Mouse (Mus musculus) myocyte (in vitro differentiated cells): Measurements from ENCODE around the gene Rpl4. TPM values are rescaled to one million over a fixed set of nuclear protein-coding genes. Genes with fewer than 3 reads are reported as not detected.
A peak's percentile ranks its signal among the peaks of the same experiment; 100 is the strongest.
"Not testable (repeated sequence)": the region's sequence is repeated elsewhere in the genome, so short reads cannot be mapped to it uniquely, and the experiment has no call there.

Experiments
- H3K27me3 ChIP-seq: one replicate; pipeline ENCODE4 v1.6.1; 2011; ENCODE audit not compliant: control insufficient read depth, insufficient read depth, insufficient read length
- H3K36me3 ChIP-seq: one replicate; pipeline ENCODE4 v1.6.1; 2011; ENCODE audit not compliant: control insufficient read depth, insufficient read depth
- H3K4me2 ChIP-seq: one replicate; pipeline ENCODE4 v1.6.1; 2011; ENCODE audit warnings: low read depth, control low read depth
- H3K4me3 ChIP-seq: one replicate; pipeline ENCODE4 v1.5.1; 2011; ENCODE audit warnings: mild to moderate bottlenecking, control low read depth, moderate library complexity
- H3K79me2 ChIP-seq: one replicate; pipeline ENCODE4 v1.6.1; 2011; ENCODE audit not compliant: control insufficient read depth, insufficient read depth
- H3ac ChIP-seq: one replicate; pipeline ENCODE4 v1.6.1; 2011; ENCODE audit not compliant: control insufficient read depth, insufficient read length
- CEBPB ChIP-seq: IDR thresholded peaks from 2 replicates; pipeline ENCODE4 v1.6.1; 2011; ENCODE audit warnings: mild to moderate bottlenecking, moderate library complexity; ENCODE audit not compliant: poor library complexity, insufficient read depth, severe bottlenecking
- E2F4 ChIP-seq: IDR thresholded peaks from one replicate; pipeline ENCODE4 v1.6.1; 2011; ENCODE audit warnings: mild to moderate bottlenecking, control low read depth, moderate library complexity; ENCODE audit not compliant: insufficient read depth
- MAX ChIP-seq: IDR thresholded peaks from one replicate; pipeline ENCODE4 v1.6.1; 2011; ENCODE audit warnings: low read depth, mild to moderate bottlenecking, control low read depth
- MYOD1 ChIP-seq, 3 experiments: IDR thresholded peaks; one replicate each; pipeline ENCODE4 v1.6.1; 2011; ENCODE audit warnings: control low read depth in 2 of 3, low read depth in 2 of 3, mild to moderate bottlenecking in 2 of 3, moderate library complexity in 1 of 3; ENCODE audit not compliant: insufficient read length in 2 of 3, control insufficient read depth in 1 of 3
- MYOG ChIP-seq, 3 experiments: IDR thresholded peaks; one replicate each; pipeline ENCODE4 v1.6.1; 2011; ENCODE audit warnings: control low read depth in 2 of 3, low read depth in 2 of 3, mild to moderate bottlenecking in 2 of 3; ENCODE audit not compliant: insufficient read length in 2 of 3, control insufficient read depth in 1 of 3, insufficient read depth in 1 of 3
- POLR2A ChIP-seq: IDR thresholded peaks from one replicate; pipeline ENCODE4 v1.6.1; 2011; ENCODE audit warnings: low read depth, mild to moderate bottlenecking, control low read depth, moderate library complexity; ENCODE audit not compliant: insufficient read length
- POLR2AphosphoS2 ChIP-seq: IDR thresholded peaks from one replicate; pipeline ENCODE4 v1.6.1; 2011; ENCODE audit warnings: low read depth, control low read depth; ENCODE audit not compliant: insufficient read length
- REST ChIP-seq: IDR thresholded peaks from one replicate; pipeline ENCODE4 v1.6.1; 2011; ENCODE audit warnings: mild to moderate bottlenecking, control low read depth, moderate library complexity; ENCODE audit not compliant: insufficient read depth, insufficient read length
- SRF ChIP-seq: IDR thresholded peaks from one replicate; pipeline ENCODE4 v1.6.1; 2011; ENCODE audit warnings: low read depth; ENCODE audit not compliant: control insufficient read depth, insufficient read length
- TCF12 ChIP-seq: IDR thresholded peaks from one replicate; pipeline ENCODE4 v1.6.1; 2011; ENCODE audit warnings: mild to moderate bottlenecking, control low read depth; ENCODE audit not compliant: poor library complexity, insufficient read depth, severe bottlenecking
- TCF3 ChIP-seq: IDR thresholded peaks from one replicate; pipeline ENCODE4 v1.6.1; 2011; ENCODE audit warnings: low read depth, control low read depth; ENCODE audit not compliant: insufficient read length
- USF1 ChIP-seq: IDR thresholded peaks from one replicate; pipeline ENCODE4 v1.6.1; 2011; ENCODE audit warnings: low read depth, mild to moderate bottlenecking, control low read depth, moderate library complexity
- polyA plus RNA-seq: library from polyadenylated mRNA; unstranded; fragments of >200 nt; fragmentation: generic; extraction: Trizol; gene quantifications from one replicate; pipeline ENCODE4 v1.2.1, GENCODE M21; 2012; ENCODE audit warnings: missing spikeins

Gene Rpl4
- polyA plus RNA-seq: 1,028 TPM

- peaks cover 34% of the 10 kb centered on the region for H3K36me3 ChIP-seq
- peak within 1 kb of the TSS; percentile 92 for H3K4me2 ChIP-seq
- H3ac ChIP-seq: peak within 1 kb of the TSS; percentile 68
- TF ChIP-seq TCF12 (no peak), REST (peak; percentile 27), SRF (no peak), MYOD1 (IDR thresholded peaks at IDR 0.05; ENCODE audit: control insufficient read depth in 1 of 3, insufficient read length in 2 of 3, low read depth in 2 of 3) (no peak), POLR2A (peak; percentile 88), MYOG (IDR thresholded peaks at IDR 0.05; ENCODE audit: control insufficient read depth in 1 of 3, insufficient read depth in 1 of 3, insufficient read length in 2 of 3, low read depth in 2 of 3) (no peak), CEBPB (no peak), POLR2AphosphoS2 (peak; percentile 95), USF1 (no peak), E2F4 (peak; percentile 98)
- H3K27me3 ChIP-seq: no peaks in the 10 kb centered on the region
- H3K4me3 ChIP-seq: peak within 1 kb of the TSS; percentile 99
- H3K79me2 ChIP-seq: peaks cover 57% of the 10 kb centered on the region
Measured at GRCm38 (mm10) chr9:64172816-64173665, at the start of gene Rpl4, which contains the start of gene Zwilch. Gene Rpl4, plus strand, starts transcription at chr9:64173375. Gene Zwilch, minus strand, starts transcription at chr9:64173104.

- H3K36me3 ChIP-seq, H3K27me3 ChIP-seq, H3ac ChIP-seq, H3K79me2 ChIP-seq, H3K4me3 ChIP-seq: not testable (repeated sequence)
- peak overlapping the region; percentile 34 for H3K4me2 ChIP-seq
Measured at GRCm38 (mm10) chr9:64124846-64125245, 48.3 kb upstream of the Rpl4 start.

- Histone ChIP-seq H3K4me2 (peak overlapping the region; percentile 34), H3ac (no peak overlapping the region), H3K4me3 (no peak overlapping the region), H3K27me3 (no peaks in the 10 kb centered on the region), H3K36me3 (no peaks in the 10 kb centered on the region), H3K79me2 (no peaks in the 10 kb centered on the region)
- peak in 1 of 3 experiments; percentile 55 for TF ChIP-seq MYOD1 (IDR thresholded peaks at IDR 0.05; ENCODE audit: control insufficient read depth in 1 of 3, insufficient read length in 2 of 3, low read depth in 2 of 3)
- no peak for TF ChIP-seq TCF12
- TF ChIP-seq POLR2A: no peak
- TF ChIP-seq CEBPB: no peak
- no peak for TF ChIP-seq E2F4
- no peak for TF ChIP-seq POLR2AphosphoS2
- no peak for TF ChIP-seq REST
- TF ChIP-seq MYOG (IDR thresholded peaks at IDR 0.05; ENCODE audit: control insufficient read depth in 1 of 3, insufficient read depth in 1 of 3, insufficient read length in 2 of 3, low read depth in 2 of 3): peak in 2 of 3 experiments; percentile 8 to 61
- no peak for TF ChIP-seq USF1
- TF ChIP-seq MAX: no peak
- no peak for TF ChIP-seq SRF
- TF ChIP-seq TCF3: no peak
Measured at GRCm38 (mm10) chr9:64125307-64125706, 47.9 kb upstream of the Rpl4 start.

GRCm38 (mm10) chr9:64126121-64126520 lies 47.1 kb upstream of the Rpl4 start:
- Histone ChIP-seq H3K27me3 (no peaks in the 10 kb centered on the region), H3ac (no peak overlapping the region), H3K4me2 (no peak overlapping the region), H3K36me3 (no peaks in the 10 kb centered on the region), H3K4me3 (no peak overlapping the region), H3K79me2 (no peaks in the 10 kb centered on the region)
- TF ChIP-seq MYOD1 (IDR thresholded peaks at IDR 0.05; ENCODE audit: control insufficient read depth in 1 of 3, insufficient read length in 2 of 3, low read depth in 2 of 3) (no peak), USF1 (no peak), MYOG (IDR thresholded peaks at IDR 0.05; ENCODE audit: control insufficient read depth in 1 of 3, insufficient read depth in 1 of 3, insufficient read length in 2 of 3, low read depth in 2 of 3) (no peak), POLR2A (no peak), SRF (no peak), E2F4 (no peak), CEBPB (no peak), POLR2AphosphoS2 (no peak), REST (no peak), TCF3 (no peak), MAX (no peak), TCF12 (no peak)

- H3K27me3 ChIP-seq: no peaks in the 10 kb centered on the region
- no peak overlapping the region for H3ac ChIP-seq
- no peak overlapping the region for H3K4me2 ChIP-seq
- TF ChIP-seq POLR2A: no peak
- TF ChIP-seq TCF12: no peak
- TF ChIP-seq POLR2AphosphoS2: no peak
- no peak for TF ChIP-seq MYOG (IDR thresholded peaks at IDR 0.05; ENCODE audit: control insufficient read depth in 1 of 3, insufficient read depth in 1 of 3, insufficient read length in 2 of 3, low read depth in 2 of 3)
- no peak for TF ChIP-seq REST
- no peak for TF ChIP-seq E2F4
- no peak for TF ChIP-seq SRF
- TF ChIP-seq CEBPB: no peak
- TF ChIP-seq USF1: no peak
- TF ChIP-seq MYOD1 (IDR thresholded peaks at IDR 0.05; ENCODE audit: control insufficient read depth in 1 of 3, insufficient read length in 2 of 3, low read depth in 2 of 3): no peak
- no peak for TF ChIP-seq TCF3
- TF ChIP-seq MAX: no peak
- no peaks in the 10 kb centered on the region for H3K79me2 ChIP-seq
- H3K4me3 ChIP-seq: no peak overlapping the region
- H3K36me3 ChIP-seq: no peaks in the 10 kb centered on the region
Measured at GRCm38 (mm10) chr9:64131623-64132022, 41.6 kb upstream of the Rpl4 start.

- H3K27me3 ChIP-seq: not testable (repeated sequence)
- peaks cover 21% of the 10 kb centered on the region for H3K36me3 ChIP-seq
Measured at GRCm38 (mm10) chr9:64138896-64139295, 34.3 kb upstream of the Rpl4 start.

More at GRCm38 (mm10) chr9:64138896-64139295, 34.3 kb upstream of the Rpl4 start:
- H3K79me2 ChIP-seq, H3ac ChIP-seq, H3K4me3 ChIP-seq: not testable (repeated sequence)
- H3K4me2 ChIP-seq: peak overlapping the region; percentile 32
